Mouse (Mus musculus) bone marrow macrophage, adult 2 months (primary cell): ENCODE data around the gene Serpina3n. TPM values are rescaled to one million over a fixed set of nuclear protein-coding genes. Genes with fewer than 3 reads are reported as not detected.

Source experiments
- H3K27ac ChIP-seq: 2 replicates; pipeline ENCODE4 v1.5.1; 2012; ENCODE audit warnings: low read depth, low read length; ENCODE audit not compliant: insufficient read depth
- H3K4me1 ChIP-seq: 2 replicates; pipeline ENCODE4 v1.6.1; 2012; ENCODE audit warnings: low read length; ENCODE audit not compliant: control insufficient read depth, insufficient read depth
- H3K4me3 ChIP-seq: 2 replicates; pipeline ENCODE4 v1.5.1; 2012; ENCODE audit warnings: mild to moderate bottlenecking, low read length, moderate library complexity; ENCODE audit not compliant: insufficient read depth
- CTCF ChIP-seq: IDR thresholded peaks from 2 replicates; pipeline ENCODE4 v1.5.1; 2012; ENCODE audit warnings: low read depth, mild to moderate bottlenecking, low read length, moderate library complexity
- POLR2A ChIP-seq: IDR thresholded peaks from 2 replicates; pipeline ENCODE4 v1.6.1; 2012; ENCODE audit warnings: mild to moderate bottlenecking, low read depth, low read length, borderline replicate concordance
- polyA plus RNA-seq: library from polyadenylated mRNA; stranded (reverse); fragments of >200 nt; gene quantifications from 2 replicates; pipeline ENCODE4 v1.2.4, GENCODE M21; 2012; ENCODE audit not compliant: missing spikeins, insufficient read depth, insufficient read length

Gene Serpina3n
- polyA plus RNA-seq, 1 experiment: not detected

GRCm38 (mm10) chr12:104412507-104412906 lies 6.0 kb downstream of the Serpina3n start:
- TF ChIP-seq POLR2A (no peak), CTCF (no peak)
- no peak overlapping the region for H3K4me3 ChIP-seq
- H3K27ac ChIP-seq: no peak overlapping the region
- H3K4me1 ChIP-seq: peaks cover 23% of the 10 kb centered on the region

- Histone ChIP-seq H3K4me3 (no peak overlapping the region), H3K4me1 (peaks cover 23% of the 10 kb centered on the region), H3K27ac (no peak overlapping the region)
- TF ChIP-seq CTCF: no peak
- no peak for TF ChIP-seq POLR2A
Measured at GRCm38 (mm10) chr12:104414576-104414975, 8.0 kb downstream of the Serpina3n start.

DNA sequence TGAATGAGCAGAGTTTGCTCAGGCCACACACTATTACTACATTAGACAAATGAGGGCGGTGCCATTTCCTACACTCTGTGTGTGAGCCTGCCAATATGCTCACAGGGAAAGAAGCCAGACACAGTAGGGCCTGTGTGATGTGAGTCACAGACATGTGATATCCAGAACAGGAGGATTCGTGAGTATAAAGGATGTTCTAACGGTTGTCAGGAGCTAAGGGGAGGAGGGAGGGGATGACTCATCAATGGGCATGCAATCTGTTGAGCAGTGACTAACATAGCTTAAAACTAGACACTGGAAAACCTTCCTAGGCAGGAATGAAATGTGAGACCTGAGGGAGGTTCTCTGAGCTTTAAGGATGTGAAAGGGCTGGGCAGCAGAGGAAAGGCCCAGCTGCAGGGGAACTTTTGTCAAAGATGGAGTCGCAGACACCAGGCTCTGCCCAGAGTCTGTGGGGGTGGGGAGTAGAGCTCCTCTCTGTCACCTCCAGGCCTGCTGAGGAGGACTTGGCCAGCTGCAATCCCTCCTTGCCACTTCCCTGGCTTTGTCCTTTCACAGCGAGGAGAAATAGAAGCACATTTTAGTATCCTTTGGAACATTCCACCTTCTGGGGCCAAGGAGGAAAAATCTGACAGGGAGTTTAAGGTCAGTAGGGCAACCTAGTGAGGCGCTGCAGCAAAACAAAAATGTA lies 9.2 kb downstream of the Serpina3n start:
- peak overlapping the region; percentile 32 for H3K27ac ChIP-seq

DNA sequence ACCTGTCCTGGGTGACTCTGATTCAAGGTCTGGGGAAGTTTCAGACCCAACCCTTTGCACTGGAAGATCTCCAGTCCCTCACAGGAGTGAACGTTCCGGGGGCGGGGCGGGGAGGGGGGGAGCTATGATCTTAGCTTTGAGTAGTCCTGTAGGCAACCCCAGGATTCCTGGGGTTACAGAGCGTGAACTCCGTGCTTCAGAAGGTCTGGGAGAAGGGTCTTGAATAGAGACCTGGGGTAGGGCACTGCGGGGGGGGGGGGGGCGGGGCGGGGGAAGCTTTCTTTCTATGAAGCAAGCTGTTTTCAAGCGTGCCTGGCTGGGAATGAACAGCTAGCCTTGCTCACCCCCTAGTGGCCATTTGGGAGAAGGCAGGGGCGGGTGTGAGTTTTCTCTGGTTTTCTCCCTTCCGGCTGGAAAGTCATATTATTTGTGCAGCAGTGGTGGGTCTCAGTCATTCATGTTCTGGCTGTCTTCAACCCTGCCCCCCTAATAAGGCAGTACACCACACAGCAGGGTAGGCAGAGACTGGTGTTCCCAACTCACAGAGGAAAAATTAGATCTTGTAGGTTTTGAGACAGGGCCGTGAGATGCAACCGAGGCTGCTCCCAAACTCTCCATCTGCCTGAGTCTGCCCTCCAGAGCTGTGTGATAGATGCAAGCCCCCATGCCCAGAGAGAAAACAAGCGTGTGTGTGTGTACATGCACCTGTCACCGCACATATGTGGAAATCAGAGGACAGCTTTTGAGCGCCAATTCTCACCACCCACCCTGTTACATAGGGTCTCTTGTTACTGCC lies 12.0 kb downstream of the Serpina3n start:
- Histone ChIP-seq H3K27ac (no peak overlapping the region), H3K4me3 (no peak overlapping the region), H3K4me1 (peaks cover 15% of the 10 kb centered on the region)
- TF ChIP-seq CTCF (peak; percentile 68), POLR2A (no peak)

More for the DNA sequence above, 9.2 kb downstream of the Serpina3n start:
- H3K4me1 ChIP-seq: peaks cover 23% of the 10 kb centered on the region
- no peak for TF ChIP-seq CTCF
- TF ChIP-seq POLR2A: no peak
- no peak overlapping the region for H3K4me3 ChIP-seq

GRCm38 (mm10) chr12:104419136-104419462 lies 12.6 kb downstream of the Serpina3n start:
- Histone ChIP-seq H3K4me3 (no peak overlapping the region), H3K4me1 (peaks cover 10% of the 10 kb centered on the region; the same call in 1 of the 2 replicates), H3K27ac (no peak overlapping the region)
- TF ChIP-seq CTCF (0 out of 2 replicates have a peak, but pooled peaks have one; percentile 3), POLR2A (no peak)

DNA sequence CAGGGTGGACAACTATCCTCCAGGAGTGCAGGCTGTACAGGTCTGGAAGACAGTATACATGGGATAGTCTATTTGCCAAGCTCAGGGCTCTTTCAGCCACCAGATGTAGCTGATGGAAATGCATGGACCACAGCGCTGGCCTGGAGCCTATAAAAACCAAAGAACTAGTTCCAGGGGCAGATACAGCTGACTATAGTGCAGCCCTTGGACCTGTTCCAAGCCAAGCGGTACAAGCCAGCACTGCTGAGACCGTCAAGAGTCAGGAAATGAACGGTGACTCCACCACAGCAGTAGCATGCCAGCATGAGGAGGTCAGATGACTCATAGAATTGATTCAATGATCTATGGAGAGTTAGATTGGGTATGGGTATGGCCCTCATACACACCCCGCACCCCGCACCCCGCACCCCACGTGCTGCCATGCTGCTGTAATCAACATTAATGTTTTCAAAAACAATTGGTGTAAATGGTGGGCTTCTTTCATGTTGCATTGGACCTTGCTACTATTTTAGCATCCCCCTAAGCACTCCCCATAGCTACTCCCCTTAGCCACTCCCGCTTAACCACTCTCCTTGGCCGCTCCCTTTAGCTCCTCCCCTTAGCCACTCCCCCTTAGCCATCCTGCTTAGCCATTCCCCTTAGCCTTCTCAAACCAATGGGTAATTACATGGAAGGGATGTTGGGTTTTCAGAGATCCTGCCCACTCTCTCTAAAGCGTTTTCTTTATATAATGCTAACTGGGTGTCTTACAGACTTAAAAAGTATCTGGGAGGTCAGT lies 16.3 kb downstream of the Serpina3n start:
- no peak for TF ChIP-seq CTCF
- Histone ChIP-seq H3K27ac (no peak overlapping the region), H3K4me3 (no peak overlapping the region), H3K4me1 (no peaks in the 10 kb centered on the region)

DNA sequence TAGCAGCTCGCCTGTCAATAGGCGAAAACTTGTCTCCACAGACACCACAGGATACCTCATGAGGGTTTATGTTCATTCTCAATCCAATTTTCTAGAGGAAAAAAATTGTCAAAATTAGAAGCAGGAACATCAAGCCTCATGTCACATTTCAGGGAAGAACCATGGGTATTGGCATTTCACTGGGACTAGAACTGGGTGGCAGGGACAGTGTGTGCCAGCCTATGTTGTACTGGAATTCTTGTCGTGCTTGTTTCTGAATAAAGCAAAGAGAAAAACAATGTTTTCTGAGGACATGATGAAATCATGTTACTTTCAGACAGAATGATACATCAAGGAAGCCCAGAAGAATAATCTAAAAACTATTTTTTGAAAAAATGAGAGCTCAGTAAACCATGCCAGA lies 19.1 kb downstream of the Serpina3n start:
- TF ChIP-seq POLR2A (no peak), CTCF (no peak)
- Histone ChIP-seq H3K4me1 (no peaks in the 10 kb centered on the region), H3K4me3 (no peak overlapping the region), H3K27ac (no peak overlapping the region)

DNA sequence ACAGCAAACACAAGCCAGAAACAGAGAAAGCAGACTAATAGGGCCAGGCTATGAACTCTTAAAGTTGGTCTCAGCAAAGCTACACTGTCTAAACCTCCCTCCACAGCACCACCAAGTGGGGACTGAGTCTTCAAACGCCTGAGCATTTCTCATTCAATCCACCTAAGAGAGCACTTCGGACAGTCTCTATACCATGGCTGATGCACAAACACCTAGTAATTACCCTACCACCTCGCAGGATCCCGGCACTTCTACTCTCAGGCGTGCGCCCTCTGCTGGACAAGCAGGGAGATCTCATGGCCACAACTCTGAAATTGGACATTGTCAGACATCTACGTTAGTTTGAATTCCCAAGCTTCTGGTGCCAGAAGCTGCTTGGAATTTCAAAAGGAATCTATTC lies 20.4 kb downstream of the Serpina3n start:
- peak; percentile 90 for TF ChIP-seq CTCF
- no peak for TF ChIP-seq POLR2A
- no peak overlapping the region for H3K27ac ChIP-seq
- no peak overlapping the region for H3K4me3 ChIP-seq
- H3K4me1 ChIP-seq: no peaks in the 10 kb centered on the region

GRCm38 (mm10) chr12:104431359-104431758 lies 24.8 kb downstream of the Serpina3n start:
- Histone ChIP-seq H3K4me3 (no peak overlapping the region), H3K4me1 (no peaks in the 10 kb centered on the region), H3K27ac (no peak overlapping the region)
- TF ChIP-seq CTCF (no peak), POLR2A (no peak)

DNA sequence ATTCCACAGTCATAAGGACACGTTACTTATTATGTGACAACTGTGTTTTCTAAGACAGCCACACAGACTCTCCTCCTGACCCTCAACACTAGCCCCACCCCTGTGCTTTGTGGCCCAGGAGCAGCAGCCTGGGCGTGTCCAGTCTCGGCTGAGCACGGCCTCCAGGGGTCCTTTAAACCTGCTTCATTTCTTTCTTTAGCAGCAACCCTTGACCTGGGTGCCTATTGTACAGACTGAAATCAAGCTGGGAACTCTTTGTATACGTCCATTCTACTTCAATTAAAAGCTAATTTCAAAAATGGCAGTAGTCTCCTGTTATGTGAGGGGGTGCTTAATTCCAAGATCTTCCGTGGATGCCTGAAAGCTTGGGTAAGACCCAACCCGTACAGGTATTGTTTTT lies 26.7 kb downstream of the Serpina3n start:
- H3K27ac ChIP-seq: no peak overlapping the region
- H3K4me3 ChIP-seq: no peak overlapping the region
- H3K4me1 ChIP-seq: no peaks in the 10 kb centered on the region
- no peak for TF ChIP-seq CTCF
- no peak for TF ChIP-seq POLR2A
